Mouse (Mus musculus): Measurements from ENCODE around the gene Zyx. TPM values are rescaled to one million over a fixed set of nuclear protein-coding genes. Genes with fewer than 3 reads are reported as not detected.

Zyx gene
- polyA plus RNA-seq, 1 experiment from 2014 or later, result 39.7 TPM

- no peak for ATAC-seq (ENCODE audit: insufficient read depth)
- peaks cover 10% of the 10 kb centered on the region; the same call in 1 of the 2 replicates for H3K4me1 ChIP-seq (replicated peaks)
- 54% methylated on average over 9 of the region's 9 CpGs for WGBS (ENCODE audit: insufficient replicate concordance)
- H3K36me3 ChIP-seq (replicated peaks), result peaks cover 55% of the 10 kb centered on the region
- H3K27ac ChIP-seq (replicated peaks), result no peak overlapping the region
- H3K9me3 ChIP-seq (replicated peaks), result no peaks in the 10 kb centered on the region
- no peaks in the 10 kb centered on the region for H3K27me3 ChIP-seq
- H3K9ac ChIP-seq, result no peak overlapping the region
- no peak overlapping the region for H3K4me3 ChIP-seq (replicated peaks)
- H3K4me2 ChIP-seq, result no peak overlapping the region
Observed at GRCm38 (mm10) chr6:42359364-42360147, 10.1 kb downstream of the Zyx start.

GRCm38 (mm10) chr6:42360231-42360840 lies 10.9 kb downstream of the Zyx start:
- Histone ChIP-seq H3K4me3 (replicated peaks) (no peak overlapping the region), H3K9me3 (replicated peaks) (no peaks in the 10 kb centered on the region), H3K4me2 (no peak overlapping the region), H3K36me3 (replicated peaks) (peaks cover 54% of the 10 kb centered on the region), H3K27ac (replicated peaks) (no peak overlapping the region), H3K9ac (no peak overlapping the region), H3K27me3 (no peaks in the 10 kb centered on the region), H3K4me1 (replicated peaks) (0 out of 2 replicates have a peak, but pooled peaks cover 8% of the 10 kb centered on the region)
- no peak for ATAC-seq (ENCODE audit: insufficient read depth)
- 62% methylated on average over 6 of the region's 6 CpGs for WGBS (ENCODE audit: insufficient replicate concordance)

- H3K27ac ChIP-seq (replicated peaks), result no peak overlapping the region
- no peak overlapping the region for H3K4me3 ChIP-seq (replicated peaks)
- H3K9me3 ChIP-seq (replicated peaks), result no peaks in the 10 kb centered on the region
- H3K4me2 ChIP-seq, result no peak overlapping the region
- H3K9ac ChIP-seq, result no peak overlapping the region
- 0 out of 2 replicates have a peak, but pooled peaks cover 8% of the 10 kb centered on the region for H3K4me1 ChIP-seq (replicated peaks)
- H3K36me3 ChIP-seq (replicated peaks), result peaks cover 45% of the 10 kb centered on the region
- H3K27me3 ChIP-seq, result no peaks in the 10 kb centered on the region
- 70% methylated on average over 13 of the region's 13 CpGs for WGBS (ENCODE audit: insufficient replicate concordance)
- no peak for ATAC-seq (ENCODE audit: insufficient read depth)
Observed at GRCm38 (mm10) chr6:42361041-42361895, 11.8 kb downstream of the Zyx start.

GRCm38 (mm10) chr6:42362074-42362473 lies 12.6 kb downstream of the Zyx start:
- peaks cover 41% of the 10 kb centered on the region for H3K36me3 ChIP-seq (replicated peaks)
- H3K27me3 ChIP-seq, result no peaks in the 10 kb centered on the region
- H3K4me1 ChIP-seq (replicated peaks), result 0 out of 2 replicates have a peak, but pooled peaks cover 8% of the 10 kb centered on the region
- no peaks in the 10 kb centered on the region for H3K9me3 ChIP-seq (replicated peaks)
- H3K9ac ChIP-seq, result no peak overlapping the region
- H3K4me2 ChIP-seq, result no peak overlapping the region
- no peak for ATAC-seq (ENCODE audit: insufficient read depth)
- H3K27ac ChIP-seq (replicated peaks), result no peak overlapping the region
- 53% methylated on average over 1 of the region's 1 CpGs for WGBS (ENCODE audit: insufficient replicate concordance)
- no peak overlapping the region for H3K4me3 ChIP-seq (replicated peaks)

GRCm38 (mm10) chr6:42362497-42362896 lies 13.1 kb downstream of the Zyx start:
- 0 out of 2 replicates have a peak, but pooled peaks have one; percentile 23 for ATAC-seq (ENCODE audit: insufficient read depth)
- Histone ChIP-seq H3K4me3 (replicated peaks) (no peak overlapping the region), H3K9ac (no peak overlapping the region), H3K27me3 (no peaks in the 10 kb centered on the region), H3K36me3 (replicated peaks) (peaks cover 37% of the 10 kb centered on the region), H3K4me2 (no peak overlapping the region), H3K27ac (replicated peaks) (no peak overlapping the region), H3K9me3 (replicated peaks) (no peaks in the 10 kb centered on the region), H3K4me1 (replicated peaks) (0 out of 2 replicates have a peak, but pooled peaks cover 8% of the 10 kb centered on the region)
- WGBS (ENCODE audit: insufficient replicate concordance), result 58% methylated on average over 1 of the region's 1 CpGs

GRCm38 (mm10) chr6:42362974-42363373 lies 13.5 kb downstream of the Zyx start:
- Histone ChIP-seq H3K9ac (no peak overlapping the region), H3K36me3 (replicated peaks) (peaks cover 33% of the 10 kb centered on the region), H3K9me3 (replicated peaks) (no peaks in the 10 kb centered on the region), H3K4me1 (replicated peaks) (0 out of 2 replicates have a peak, but pooled peaks cover 8% of the 10 kb centered on the region), H3K4me2 (no peak overlapping the region), H3K27ac (replicated peaks) (no peak overlapping the region), H3K27me3 (no peaks in the 10 kb centered on the region), H3K4me3 (replicated peaks) (no peak overlapping the region)
- no peak for ATAC-seq (ENCODE audit: insufficient read depth)
- WGBS (ENCODE audit: insufficient replicate concordance), result 37% methylated on average over 3 of the region's 3 CpGs

- ATAC-seq (ENCODE audit: insufficient read depth), result no peak
Observed at GRCm38 (mm10) chr6:42364066-42364465, 14.6 kb downstream of the Zyx start.

GRCm38 (mm10) chr6:42364607-42365006 lies 15.2 kb downstream of the Zyx start:
- Histone ChIP-seq H3K36me3 (replicated peaks) (peaks cover 18% of the 10 kb centered on the region), H3K9ac (no peak overlapping the region), H3K4me1 (replicated peaks) (0 out of 2 replicates have a peak, but pooled peaks cover 8% of the 10 kb centered on the region), H3K27me3 (no peaks in the 10 kb centered on the region), H3K4me3 (replicated peaks) (no peak overlapping the region), H3K27ac (replicated peaks) (no peak overlapping the region), H3K9me3 (replicated peaks) (no peaks in the 10 kb centered on the region), H3K4me2 (no peak overlapping the region)
- 76% methylated on average over 15 of the region's 15 CpGs for WGBS (ENCODE audit: insufficient replicate concordance)
- ATAC-seq (ENCODE audit: insufficient read depth), result no peak

More at GRCm38 (mm10) chr6:42364066-42364465, 14.6 kb downstream of the Zyx start:
- Histone ChIP-seq H3K4me3 (replicated peaks) (no peak overlapping the region), H3K27ac (replicated peaks) (no peak overlapping the region), H3K36me3 (replicated peaks) (peaks cover 24% of the 10 kb centered on the region), H3K27me3 (no peaks in the 10 kb centered on the region), H3K9ac (no peak overlapping the region), H3K4me2 (no peak overlapping the region), H3K9me3 (replicated peaks) (no peaks in the 10 kb centered on the region), H3K4me1 (replicated peaks) (0 out of 2 replicates have a peak, but pooled peaks cover 8% of the 10 kb centered on the region)
- 69% methylated on average over 4 of the region's 4 CpGs for WGBS (ENCODE audit: insufficient replicate concordance)

- Histone ChIP-seq H3K36me3 (replicated peaks) (peaks cover 15% of the 10 kb centered on the region; the same call in 1 of the 2 replicates), H3K9ac (no peak overlapping the region), H3K9me3 (replicated peaks) (no peaks in the 10 kb centered on the region), H3K4me1 (replicated peaks) (0 out of 2 replicates have a peak, but pooled peaks cover 8% of the 10 kb centered on the region), H3K27ac (replicated peaks) (no peak overlapping the region), H3K4me2 (no peak overlapping the region), H3K27me3 (no peaks in the 10 kb centered on the region), H3K4me3 (replicated peaks) (no peak overlapping the region)
- no peak for ATAC-seq (ENCODE audit: insufficient read depth)
- 62% methylated on average over 6 of the region's 6 CpGs for WGBS (ENCODE audit: insufficient replicate concordance)
Observed at GRCm38 (mm10) chr6:42365215-42365614, 15.8 kb downstream of the Zyx start.

GRCm38 (mm10) chr6:42369870-42370269 lies 20.4 kb downstream of the Zyx start:
- Histone ChIP-seq H3K27ac (replicated peaks) (no peak overlapping the region), H3K4me2 (no peak overlapping the region), H3K4me3 (replicated peaks) (no peak overlapping the region), H3K4me1 (replicated peaks) (peaks cover 12% of the 10 kb centered on the region; the same call in 1 of the 2 replicates), H3K9me3 (replicated peaks) (no peaks in the 10 kb centered on the region), H3K36me3 (replicated peaks) (0 out of 2 replicates have a peak, but pooled peaks cover 4% of the 10 kb centered on the region), H3K27me3 (peaks cover 4% of the 10 kb centered on the region; the same call in 1 of the 2 replicates), H3K9ac (no peak overlapping the region)
- 56% methylated on average over 3 of the region's 3 CpGs for WGBS (ENCODE audit: insufficient replicate concordance)
- no peak for ATAC-seq (ENCODE audit: insufficient read depth)
